Mouse (Mus musculus) kidney, embryonic 16.5 days (tissue): ENCODE measurements around the gene Ap2m1. TPM values are rescaled to one million over a fixed set of nuclear protein-coding genes. Genes with fewer than 3 reads are reported as not detected.
A peak's percentile ranks its signal among the peaks of the same experiment; 100 is the strongest.

ENCODE experiments used
- ATAC-seq: fragments of 200-750 bp; cut with Nextera tagmentation; 2 replicates; pipeline ENCODE4 v1.8.0; 2017; ENCODE audit warnings: moderate TSS enrichment; ENCODE audit not compliant: low FRiP score, low TSS enrichment
- H3K27ac ChIP-seq: fragments of 300-500 bp; sonication (generic); 2 replicates; pipeline ENCODE4 v1.5.1; 2014; ENCODE audit warnings: low read length
- H3K27me3 ChIP-seq: fragments of 300-500 bp; sonication (generic); 2 replicates; pipeline ENCODE4 v1.6.1; 2014; ENCODE audit warnings: low read length, control low read depth, mixed read lengths; ENCODE audit not compliant: insufficient read depth
- H3K36me3 ChIP-seq: fragments of 300-500 bp; sonication (generic); 2 replicates; pipeline ENCODE4 v1.6.1; 2014; ENCODE audit warnings: low read length, control low read depth, mixed read lengths; ENCODE audit not compliant: insufficient read depth
- H3K4me1 ChIP-seq: fragments of 300-500 bp; sonication (generic); 2 replicates; pipeline ENCODE4 v1.6.1; 2014; ENCODE audit warnings: low read length, control low read depth, mixed read lengths; ENCODE audit not compliant: insufficient read depth
- H3K4me2 ChIP-seq: fragments of 300-500 bp; sonication (generic); replicated peaks from 2 replicates; pipeline ENCODE4 v1.6.1; 2014; ENCODE audit warnings: low read depth, low read length
- H3K4me3 ChIP-seq: fragments of 300-500 bp; sonication (generic); 2 replicates; pipeline ENCODE4 v1.5.1; 2014; ENCODE audit warnings: mild to moderate bottlenecking, low read length
- H3K9ac ChIP-seq: fragments of 300-500 bp; sonication (generic); replicated peaks from 2 replicates; pipeline ENCODE4 v1.6.1; 2014; ENCODE audit warnings: low read length
- H3K9me3 ChIP-seq: fragments of 300-500 bp; sonication (generic); 2 replicates; pipeline ENCODE4 v1.6.1; 2016; ENCODE audit warnings: low read length, control low read depth
- WGBS: fragments of 180-500 bp; shearing (Covaris S2); extraction: QIAGEN DNeasy Blood & Tissue Kit; methylation state at CpG from one replicate; pipeline ENCODE4 v1.1.7; 2014; 5-methylcytosine and 5-hydroxymethylcytosine counted together
- polyA plus RNA-seq: library from polyadenylated mRNA; unstranded; fragments of >200 nt; fragmentation: Nextera tagmentation; extraction: Ambion mirVana; gene quantifications from 2 replicates; pipeline ENCODE4 v1.2.1, GENCODE M21; 2015

Ap2m1 gene
- polyA plus RNA-seq, 1 experiment from 2014 or later: 699 TPM

DNA sequence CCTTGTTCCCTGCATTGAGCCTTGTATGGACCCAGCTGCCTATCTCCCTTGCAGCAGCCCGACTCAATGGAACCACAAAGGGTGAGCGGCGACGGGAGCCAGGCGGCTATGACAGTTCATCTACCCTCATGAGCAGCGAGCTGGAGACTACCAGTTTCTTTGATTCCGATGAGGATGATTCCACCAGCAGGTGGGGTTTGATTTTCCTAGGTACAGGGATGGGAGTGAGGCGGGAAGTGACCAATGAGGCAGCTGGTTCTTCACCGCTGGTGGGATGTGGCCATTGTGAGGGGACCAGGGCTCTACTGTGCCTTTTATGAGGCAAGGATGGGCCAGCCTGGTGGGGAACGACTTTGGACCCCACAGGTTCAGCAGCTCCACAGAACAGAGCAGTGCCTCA lies 11.4 kb upstream of the Ap2m1 start:
- Histone ChIP-seq H3K4me2 (no peak overlapping the region), H3K4me1 (peaks cover 4% of the 10 kb centered on the region), H3K9ac (no peak overlapping the region), H3K9me3 (no peaks in the 10 kb centered on the region), H3K27me3 (no peaks in the 10 kb centered on the region), H3K36me3 (peaks cover 79% of the 10 kb centered on the region), H3K27ac (no peak overlapping the region), H3K4me3 (no peak overlapping the region)
- 85% methylated on average over 10 of the region's 10 CpGs for WGBS
- no peak for ATAC-seq

DNA sequence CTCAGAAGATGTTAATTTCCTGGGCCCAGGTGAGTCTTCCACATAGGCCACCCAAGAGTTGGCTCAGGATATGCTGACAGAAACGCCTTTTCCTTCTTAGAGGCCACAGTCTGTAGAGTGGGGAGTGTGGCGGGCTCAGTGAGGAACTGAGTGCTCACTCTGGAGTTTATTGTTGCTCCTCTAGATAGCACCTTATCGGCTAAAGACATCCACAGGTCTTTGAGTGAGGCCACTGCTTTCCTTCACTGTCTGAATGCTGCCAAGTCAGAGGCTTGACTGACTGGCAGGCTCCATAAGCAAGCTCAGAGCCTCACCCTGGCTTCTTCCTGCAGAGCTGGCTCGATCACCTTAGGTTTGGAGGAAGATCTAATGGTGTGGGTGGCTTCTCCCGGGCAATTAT lies 6.5 kb upstream of the Ap2m1 start:
- Histone ChIP-seq H3K4me3 (no peak overlapping the region), H3K27me3 (no peaks in the 10 kb centered on the region), H3K9ac (no peak overlapping the region), H3K9me3 (no peaks in the 10 kb centered on the region), H3K4me1 (no peaks in the 10 kb centered on the region), H3K36me3 (peaks cover 87% of the 10 kb centered on the region), H3K27ac (no peak overlapping the region), H3K4me2 (no peak overlapping the region)
- WGBS: 89% methylated on average over 5 of the region's 5 CpGs
- ATAC-seq: no peak

DNA sequence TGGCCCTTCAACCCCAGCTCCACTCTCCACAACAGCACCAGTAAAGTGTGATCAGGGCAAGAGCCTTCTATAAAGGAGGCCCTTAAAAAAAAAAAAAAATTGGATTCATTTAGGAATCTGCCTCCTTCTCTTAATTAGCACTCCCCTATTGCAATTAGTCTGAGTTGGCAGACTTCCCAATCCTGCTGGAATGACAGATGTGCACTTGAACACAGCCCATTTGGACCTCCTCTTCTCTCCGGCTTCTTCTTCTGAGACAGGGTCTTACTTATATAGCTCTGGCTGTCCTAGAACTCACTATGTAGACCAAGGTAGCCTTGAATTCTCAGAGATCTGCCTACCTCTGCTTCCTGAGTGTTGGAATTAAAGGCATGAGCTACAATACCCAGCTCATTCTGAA lies 5.9 kb upstream of the Ap2m1 start:
- Histone ChIP-seq H3K36me3 (peaks cover 81% of the 10 kb centered on the region), H3K9me3 (no peaks in the 10 kb centered on the region), H3K9ac (no peak overlapping the region), H3K4me1 (no peaks in the 10 kb centered on the region), H3K4me3 (no peak overlapping the region), H3K27ac (no peak overlapping the region), H3K27me3 (no peaks in the 10 kb centered on the region), H3K4me2 (no peak overlapping the region)
- no peak for ATAC-seq
- WGBS: 77% methylated on average over 1 of the region's 1 CpGs

DNA sequence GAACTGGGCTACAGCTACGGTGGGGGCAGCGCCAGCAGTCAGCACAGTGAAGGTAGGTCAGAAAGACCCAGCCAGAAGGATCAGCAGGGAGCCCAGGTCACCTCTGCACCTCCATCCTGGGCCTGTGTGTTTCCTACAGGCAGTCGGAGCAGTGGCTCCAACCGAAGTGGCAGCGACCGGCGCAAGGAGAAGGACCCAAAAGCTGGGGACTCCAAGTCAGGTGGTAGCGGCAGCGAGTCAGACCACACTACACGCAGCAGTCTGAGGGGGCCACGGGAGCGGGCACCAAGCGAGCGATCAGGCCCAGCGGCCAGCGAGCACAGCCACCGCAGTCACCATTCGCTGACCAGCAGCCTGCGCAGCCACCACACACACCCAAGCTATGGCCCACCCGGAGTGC lies 4.3 kb upstream of the Ap2m1 start:
- peaks cover 66% of the 10 kb centered on the region for H3K36me3 ChIP-seq
- no peak for ATAC-seq
- no peak overlapping the region for H3K4me2 ChIP-seq
- no peaks in the 10 kb centered on the region for H3K9me3 ChIP-seq
- no peak overlapping the region for H3K9ac ChIP-seq
- H3K4me1 ChIP-seq: no peaks in the 10 kb centered on the region
- H3K4me3 ChIP-seq: no peak overlapping the region
- no peak overlapping the region for H3K27ac ChIP-seq
- 97% methylated on average over 20 of the region's 20 CpGs for WGBS
- H3K27me3 ChIP-seq: no peaks in the 10 kb centered on the region

DNA sequence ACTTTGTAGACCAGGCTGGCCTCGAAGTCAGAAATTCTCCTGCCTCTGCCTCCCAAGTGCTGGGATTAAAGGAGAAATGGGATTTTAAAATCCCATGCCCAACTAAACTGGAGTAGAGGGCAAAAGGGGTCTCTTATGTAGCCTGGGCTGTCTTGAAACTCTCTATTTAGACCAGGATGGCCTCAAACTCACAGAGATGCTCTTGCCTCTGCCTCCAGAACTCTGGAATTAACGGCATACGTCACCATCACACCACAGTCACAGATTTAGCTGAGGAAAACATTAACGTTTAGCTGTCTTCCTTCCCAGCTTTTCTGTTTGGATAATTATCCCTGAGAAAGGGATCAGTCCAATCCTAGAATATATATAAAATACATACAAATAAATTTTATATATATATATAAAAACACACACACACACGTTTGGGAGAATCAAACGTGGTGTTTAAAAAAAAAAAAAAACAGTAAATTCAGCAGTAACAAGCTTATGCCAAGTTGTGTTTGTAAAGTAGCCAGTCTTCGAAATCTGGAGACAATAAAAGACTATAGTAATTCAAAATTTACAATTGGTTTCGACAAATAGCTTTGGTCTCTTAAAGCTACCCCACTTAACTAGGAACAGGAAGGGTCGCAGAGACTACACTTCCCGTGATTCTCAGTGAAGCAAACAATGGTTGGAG lies 522 bp upstream of the Ap2m1 start:
- Histone ChIP-seq H3K4me2 (no peak overlapping the region), H3K9ac (no peak overlapping the region), H3K27ac (no peak overlapping the region), H3K27me3 (no peaks in the 10 kb centered on the region), H3K9me3 (no peaks in the 10 kb centered on the region), H3K36me3 (peaks cover 53% of the 10 kb centered on the region), H3K4me1 (peaks cover 25% of the 10 kb centered on the region), H3K4me3 (no peak overlapping the region)
- no peak for ATAC-seq
- WGBS: 47% methylated on average over 10 of the region's 10 CpGs

DNA sequence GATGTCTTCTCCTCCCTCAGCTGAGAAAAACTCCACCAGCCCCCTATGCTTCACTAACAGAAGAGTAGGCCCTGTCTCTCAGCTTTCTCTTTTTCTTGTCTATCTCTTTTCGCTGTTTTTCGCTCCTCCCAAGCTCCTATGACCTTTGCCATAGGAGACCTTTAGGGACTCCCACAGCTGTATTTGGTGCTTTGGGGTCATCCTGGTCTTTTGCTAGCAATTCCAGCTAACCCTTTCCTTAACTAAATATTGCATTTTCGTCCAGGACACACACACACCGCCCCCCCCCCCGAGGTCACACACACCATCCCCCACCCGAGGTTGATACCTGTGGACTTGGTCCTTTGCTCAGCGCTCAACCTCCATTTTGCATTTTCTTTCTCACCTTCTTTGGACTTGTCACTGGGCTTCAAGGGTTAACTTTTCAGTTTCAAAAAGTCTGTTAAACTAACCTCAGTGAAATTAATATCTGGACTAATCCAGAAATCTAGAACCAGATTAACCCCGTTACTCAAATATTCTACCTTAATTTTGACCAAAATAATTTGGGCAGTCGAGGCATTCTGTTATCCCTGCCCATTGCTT lies 895 bp downstream of the Ap2m1 start:
- H3K9ac ChIP-seq: peak overlapping the region; percentile 97
- peak overlapping the region; percentile 70 for H3K4me2 ChIP-seq
- WGBS: 32% methylated on average over 9 of the region's 9 CpGs
- peak overlapping the region; percentile 87 for H3K27ac ChIP-seq
- H3K4me1 ChIP-seq: peaks cover 25% of the 10 kb centered on the region
- no peaks in the 10 kb centered on the region for H3K9me3 ChIP-seq
- peaks cover 53% of the 10 kb centered on the region for H3K36me3 ChIP-seq
- peak overlapping the region; percentile 92 for H3K4me3 ChIP-seq
- no peaks in the 10 kb centered on the region for H3K27me3 ChIP-seq
- ATAC-seq: no peak

DNA sequence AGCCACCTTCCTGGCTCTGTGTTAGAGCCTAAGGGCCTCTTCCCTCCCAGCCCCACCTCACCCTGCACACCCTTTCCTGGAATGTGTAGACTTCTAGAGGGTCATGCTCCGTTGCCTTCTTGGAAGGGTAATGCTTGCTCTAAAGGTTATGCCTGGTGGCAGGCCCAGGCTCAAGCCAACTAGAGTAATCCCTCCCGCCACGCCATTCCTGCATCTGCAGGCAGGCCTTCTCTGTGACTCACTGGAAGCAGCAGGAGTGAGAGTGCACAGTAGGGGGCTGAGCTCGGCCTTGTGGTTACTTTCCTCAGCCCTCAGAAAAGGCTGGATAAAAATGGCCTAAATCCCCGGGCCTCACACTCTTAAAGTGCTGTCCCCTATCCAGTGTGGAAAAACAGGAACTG lies 1.8 kb downstream of the Ap2m1 start:
- Histone ChIP-seq H3K9me3 (no peaks in the 10 kb centered on the region), H3K27ac (peak overlapping the region; percentile 73), H3K4me2 (peak overlapping the region; percentile 70), H3K27me3 (no peaks in the 10 kb centered on the region), H3K4me3 (peak overlapping the region; percentile 92), H3K36me3 (peaks cover 51% of the 10 kb centered on the region), H3K9ac (peak overlapping the region; percentile 53), H3K4me1 (peaks cover 25% of the 10 kb centered on the region)
- 26% methylated on average over 5 of the region's 5 CpGs for WGBS
- peak; percentile 55 for ATAC-seq

DNA sequence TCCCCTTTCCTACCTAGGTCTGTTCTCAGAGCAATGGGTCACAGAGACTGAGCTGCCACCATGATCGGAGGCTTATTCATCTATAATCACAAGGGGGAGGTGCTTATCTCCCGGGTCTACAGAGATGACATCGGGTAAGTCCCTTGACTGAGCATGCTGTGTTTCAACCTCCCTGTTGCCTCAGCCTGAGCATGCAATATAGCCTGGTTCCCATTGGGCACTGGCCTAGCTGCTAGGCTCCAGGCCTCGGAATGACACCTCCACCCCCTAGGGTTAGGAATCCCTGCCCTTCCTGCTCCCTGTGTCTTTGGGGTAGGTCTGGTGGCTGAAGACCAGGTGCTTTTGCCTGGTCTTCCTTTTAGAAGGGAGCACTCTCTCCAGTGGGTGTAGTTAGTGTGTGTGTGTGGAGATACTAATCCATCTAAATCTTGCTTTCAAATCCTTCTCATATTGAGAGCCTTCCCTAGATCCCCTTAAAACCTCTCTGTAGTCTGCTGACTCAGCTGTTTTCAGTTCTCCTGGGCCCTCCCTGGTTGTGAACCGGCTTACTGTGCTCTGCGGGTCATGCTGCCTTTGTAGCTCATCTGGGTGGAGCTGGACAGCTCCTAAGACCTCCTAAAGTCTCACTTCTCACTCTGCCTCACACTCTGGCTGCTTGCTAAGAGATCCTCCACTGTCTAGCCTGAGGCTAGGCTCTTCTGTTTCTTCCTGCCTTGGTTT lies 2.5 kb downstream of the Ap2m1 start:
- no peak for ATAC-seq
- peak overlapping the region; percentile 92 for H3K4me3 ChIP-seq
- 44% methylated on average over 6 of the region's 6 CpGs for WGBS

DNA sequence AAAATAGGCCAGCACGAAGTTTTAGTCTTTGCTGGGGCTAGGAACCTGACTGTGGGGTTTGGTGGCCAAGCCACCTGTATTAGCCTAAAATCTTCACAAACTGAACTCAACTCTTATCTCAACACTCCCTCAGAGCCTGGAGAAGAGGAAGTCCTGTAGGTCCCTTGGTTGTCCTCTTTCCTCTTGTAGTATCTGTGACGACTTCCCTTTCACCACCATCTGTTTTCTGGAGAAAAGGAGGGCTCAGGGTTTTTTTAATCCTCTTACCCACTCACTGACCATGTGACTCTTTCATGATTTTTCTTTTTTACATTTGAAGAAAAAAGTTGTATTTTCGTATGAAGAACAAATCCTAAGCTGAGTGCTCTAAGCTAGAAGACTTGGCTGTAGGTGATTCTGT lies 4.4 kb downstream of the Ap2m1 start:
- Histone ChIP-seq H3K9ac (no peak overlapping the region), H3K4me2 (no peak overlapping the region), H3K4me3 (no peak overlapping the region), H3K9me3 (no peaks in the 10 kb centered on the region), H3K27ac (no peak overlapping the region), H3K27me3 (no peaks in the 10 kb centered on the region), H3K4me1 (peaks cover 25% of the 10 kb centered on the region), H3K36me3 (peaks cover 58% of the 10 kb centered on the region)
- no peak for ATAC-seq
- WGBS: 82% methylated on average over 3 of the region's 3 CpGs

More for the DNA sequence above, 2.5 kb downstream of the Ap2m1 start:
- no peaks in the 10 kb centered on the region for H3K27me3 ChIP-seq
- peaks cover 25% of the 10 kb centered on the region for H3K4me1 ChIP-seq
- peaks cover 51% of the 10 kb centered on the region for H3K36me3 ChIP-seq
- peak overlapping the region; percentile 53 for H3K9ac ChIP-seq
- peak overlapping the region; percentile 73; the same call in 1 of the 2 replicates for H3K27ac ChIP-seq
- no peaks in the 10 kb centered on the region for H3K9me3 ChIP-seq
- H3K4me2 ChIP-seq: peak overlapping the region; percentile 70

DNA sequence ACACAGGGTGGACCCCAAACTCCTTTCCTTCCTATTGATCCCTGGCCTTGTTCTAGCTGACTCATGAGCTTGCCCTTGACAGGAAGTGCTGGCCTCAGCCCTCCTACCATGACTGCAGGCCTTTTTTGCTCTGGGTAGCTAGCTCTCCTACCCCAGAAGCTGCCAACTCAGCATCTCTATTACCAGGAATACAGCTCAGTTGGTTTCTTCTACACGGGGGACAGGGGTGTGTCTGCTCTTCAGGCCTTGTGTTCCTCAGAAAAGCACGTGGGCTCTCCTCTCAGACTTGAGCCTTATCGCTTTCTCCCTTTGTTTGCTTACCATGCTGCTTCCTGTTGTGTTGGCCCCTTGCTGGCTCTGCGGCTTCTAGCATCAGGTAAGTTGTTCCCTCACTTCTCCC lies 5.2 kb downstream of the Ap2m1 start:
- Histone ChIP-seq H3K27ac (no peak overlapping the region), H3K9ac (no peak overlapping the region), H3K4me2 (no peak overlapping the region), H3K4me3 (no peak overlapping the region), H3K9me3 (no peaks in the 10 kb centered on the region), H3K27me3 (no peaks in the 10 kb centered on the region), H3K4me1 (peaks cover 25% of the 10 kb centered on the region), H3K36me3 (peaks cover 65% of the 10 kb centered on the region)
- 87% methylated on average over 4 of the region's 4 CpGs for WGBS
- ATAC-seq: no peak
